Mouse (Mus musculus) CD4-positive, CD25-positive, alpha-beta regulatory T cell, adult 2 months (primary cell): Measurements from ENCODE around the gene Lrwd1.
"Not testable (repeated sequence)": the region's sequence is repeated elsewhere in the genome, so short reads cannot be mapped to it uniquely, and the experiment has no call there.

Experiments
- DNase-seq: peaks from one replicate; pipeline ENCODE4 v3.0.0-alpha.2; 2012; ENCODE audit warnings: low read depth, low spot score

Lrwd1 gene

DNA sequence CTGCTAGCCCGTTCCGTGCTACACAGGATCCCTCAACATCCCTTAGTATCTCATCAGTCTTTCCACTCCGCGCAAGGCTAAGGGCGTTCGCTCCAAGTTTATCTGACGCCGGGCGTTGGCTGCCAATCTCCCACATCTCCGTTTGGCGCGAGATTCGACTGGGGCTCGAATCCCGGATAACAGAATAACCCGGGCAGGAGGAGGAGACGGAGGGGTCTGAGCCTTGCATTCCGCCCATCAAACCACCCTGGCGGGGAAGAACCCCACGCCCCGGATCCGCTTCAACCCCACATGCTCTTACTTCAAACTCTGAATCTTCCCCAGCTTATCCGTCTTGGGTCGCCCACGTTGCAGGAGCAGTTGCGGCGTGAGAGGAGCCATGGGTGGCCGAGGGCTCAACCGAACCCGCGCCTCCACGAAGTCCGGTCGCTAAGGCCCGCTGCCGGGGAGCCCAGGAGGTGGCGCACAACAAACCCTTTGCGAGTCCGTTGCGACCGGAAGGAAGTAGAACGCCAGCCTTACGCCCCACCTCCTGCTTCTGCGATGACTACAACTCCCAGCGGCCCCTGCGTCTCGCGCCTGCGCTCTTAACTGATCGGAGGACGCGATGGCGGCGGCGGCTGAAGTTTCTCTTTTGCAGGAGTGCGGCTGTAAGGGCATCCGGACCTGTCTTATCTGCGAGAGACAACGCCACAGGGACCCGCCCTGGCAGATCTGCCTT, at the start of gene Lrwd1, which contains the start of gene Alkbh4:
TSS of gene Lrwd1 (minus strand) at position 504 of the 721 bp plus-strand sequence.
TSS of gene Alkbh4 (plus strand) at position 576 of the 721 bp plus-strand sequence.
- peak; percentile 98 for DNase-seq

DNA sequence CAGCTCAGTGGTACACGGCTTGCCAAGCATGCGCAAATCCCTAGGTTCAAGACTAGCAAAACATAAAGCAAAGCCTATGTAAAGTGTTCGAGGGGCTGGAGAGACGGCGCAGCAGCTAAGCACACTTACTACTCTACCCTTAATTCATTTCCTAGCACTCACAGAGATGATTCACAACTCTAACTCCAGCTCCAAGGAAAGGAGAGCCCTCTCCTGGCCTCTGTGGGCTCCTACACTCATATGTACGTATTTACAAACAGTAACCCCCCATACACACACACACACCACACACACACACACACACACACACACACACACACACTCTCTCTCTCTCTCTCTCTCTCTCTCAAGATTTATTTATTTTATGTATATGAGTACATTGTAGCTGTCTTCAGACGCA, 47.9 kb upstream of the Lrwd1 start:
- no peak for DNase-seq

DNA sequence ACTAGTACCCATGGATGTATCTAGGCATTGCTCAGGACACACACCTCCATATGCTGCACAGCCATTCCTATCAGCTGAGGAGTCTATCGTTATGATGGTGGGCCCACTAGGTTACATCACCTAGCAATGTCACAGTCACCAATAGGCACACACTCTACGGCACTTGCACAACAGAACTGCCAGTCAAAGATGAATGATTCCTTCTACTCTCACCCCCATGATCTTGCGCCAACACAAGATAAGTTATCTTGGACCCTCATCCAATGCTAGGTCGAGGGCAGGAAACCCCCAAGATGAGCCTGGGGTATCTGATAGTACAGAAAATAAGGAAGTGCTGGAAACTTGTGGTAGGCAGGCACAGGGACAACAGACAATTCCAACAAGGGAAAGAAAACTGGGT, 47.0 kb upstream of the Lrwd1 start:
- no peak for DNase-seq

DNA sequence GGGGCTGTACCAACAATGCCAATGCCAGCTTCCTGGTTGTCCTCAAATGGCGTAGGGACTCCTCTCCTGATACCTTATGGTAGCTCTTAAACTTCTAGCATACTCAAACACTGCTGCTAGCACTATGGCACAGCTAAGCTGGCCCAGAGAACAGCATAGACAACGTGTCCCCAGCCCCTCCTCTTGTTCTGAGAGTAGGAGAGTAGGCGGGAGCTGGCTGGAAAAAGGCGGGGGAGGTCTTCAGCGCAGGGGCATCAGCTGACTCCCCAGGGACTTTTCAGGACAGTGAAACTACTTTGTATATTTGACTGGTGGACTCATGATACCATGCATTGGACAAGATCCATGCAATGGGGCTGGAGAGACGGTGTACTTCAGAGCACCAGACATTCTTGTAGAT, 46.2 kb upstream of the Lrwd1 start:
- DNase-seq: peak; percentile 26

DNA sequence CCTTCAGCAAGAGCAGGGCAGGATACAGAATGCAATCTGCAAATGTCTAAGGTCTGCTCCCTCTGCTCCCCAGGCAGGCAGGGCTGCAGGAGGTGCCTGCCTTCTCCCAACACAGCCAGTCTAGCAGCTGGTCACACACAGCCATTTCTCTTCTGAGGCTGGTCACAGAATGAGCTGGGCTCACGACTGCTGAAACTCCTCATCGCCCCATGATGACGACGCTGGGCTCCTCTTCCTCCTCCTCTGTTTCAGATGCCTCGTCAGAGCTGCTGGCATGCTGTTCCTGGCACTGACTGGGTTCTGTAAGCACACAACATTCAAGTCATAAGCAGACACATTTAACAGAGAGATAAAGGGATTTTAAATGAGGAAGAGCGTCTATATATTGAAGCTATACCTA, 45.3 kb upstream of the Lrwd1 start:
- no peak for DNase-seq

DNA sequence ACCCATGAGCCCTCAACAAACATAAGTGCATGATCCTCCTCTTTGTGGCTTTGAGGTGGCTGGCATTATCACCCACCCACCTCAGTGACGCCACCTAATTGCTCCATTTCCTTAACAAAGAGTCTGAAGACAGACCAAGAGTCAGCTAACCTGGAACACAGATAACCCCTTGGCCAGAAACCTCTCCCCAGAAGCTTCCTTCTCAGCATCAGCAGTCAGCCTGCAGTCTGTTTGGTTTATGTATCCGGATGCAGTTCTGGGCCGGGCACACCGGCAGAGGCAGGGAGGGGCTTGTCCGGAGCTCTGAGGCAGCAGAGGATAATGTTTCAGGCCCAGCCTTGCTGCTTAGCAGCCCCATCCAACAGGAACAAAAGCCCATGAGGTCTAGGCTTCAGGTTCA, 43.7 kb upstream of the Lrwd1 start:
- no peak for DNase-seq

DNA sequence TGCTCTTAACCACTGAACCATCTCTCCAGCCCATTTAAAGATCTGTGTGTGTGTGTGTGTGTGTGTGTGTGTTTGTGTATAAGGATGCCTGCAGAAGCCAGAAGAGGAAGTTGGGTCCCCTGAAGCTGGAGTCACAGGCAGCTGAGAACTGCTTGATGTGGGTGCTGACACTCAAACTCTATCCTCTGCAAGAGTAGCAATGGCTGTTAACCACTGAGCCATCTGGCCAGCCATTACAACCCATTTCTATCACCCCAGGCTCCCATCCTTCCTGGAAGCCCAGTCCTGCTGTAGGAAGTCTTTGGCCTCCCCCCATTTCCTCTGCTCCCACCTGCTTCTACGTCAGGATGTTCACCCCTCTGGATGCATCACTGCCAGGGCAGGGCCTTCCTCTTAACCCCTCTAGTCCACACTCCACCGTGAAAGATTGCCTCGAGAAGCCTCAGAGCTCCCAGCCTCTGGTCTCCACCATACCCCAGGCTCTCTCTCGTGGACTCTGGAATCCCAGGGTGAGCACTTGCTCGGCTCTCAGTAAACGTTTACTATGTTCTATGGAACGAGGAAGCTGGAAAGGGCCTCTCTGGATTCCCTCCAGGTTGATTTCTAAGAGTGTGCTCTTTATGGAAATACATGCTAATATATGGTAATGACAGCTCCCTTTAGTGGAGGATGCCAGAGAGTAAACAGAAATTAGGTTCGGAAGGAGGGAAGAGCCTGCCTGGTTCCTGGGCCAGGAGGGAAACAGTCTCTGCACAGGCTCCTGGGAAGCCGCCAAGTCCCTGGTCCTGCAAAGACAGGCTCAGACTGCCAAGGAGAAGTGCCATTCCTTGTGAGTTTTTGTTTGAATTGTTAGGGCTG, 38.0 kb upstream of the Lrwd1 start:
- peak; percentile 48 for DNase-seq

DNA sequence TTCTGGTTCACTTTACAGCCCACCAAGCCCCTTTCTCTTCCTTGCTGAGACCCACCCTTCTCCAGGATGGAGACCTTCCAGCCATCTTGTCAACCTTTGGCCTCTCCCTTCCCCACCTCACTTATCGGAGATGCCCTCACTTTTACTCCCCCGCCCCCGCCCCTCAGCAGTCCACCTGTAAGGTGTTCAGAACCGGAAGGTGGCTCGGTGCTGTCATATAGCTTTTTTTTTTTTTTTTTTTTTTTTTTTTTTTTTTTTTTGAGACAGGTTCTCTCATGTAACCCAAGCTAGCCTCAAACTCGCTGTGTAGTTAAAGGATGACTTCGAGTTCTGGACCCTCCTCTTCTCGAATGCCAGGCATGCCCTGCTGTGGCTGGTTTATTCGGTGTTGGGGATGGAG, 37.1 kb upstream of the Lrwd1 start:
- DNase-seq: no peak

DNA sequence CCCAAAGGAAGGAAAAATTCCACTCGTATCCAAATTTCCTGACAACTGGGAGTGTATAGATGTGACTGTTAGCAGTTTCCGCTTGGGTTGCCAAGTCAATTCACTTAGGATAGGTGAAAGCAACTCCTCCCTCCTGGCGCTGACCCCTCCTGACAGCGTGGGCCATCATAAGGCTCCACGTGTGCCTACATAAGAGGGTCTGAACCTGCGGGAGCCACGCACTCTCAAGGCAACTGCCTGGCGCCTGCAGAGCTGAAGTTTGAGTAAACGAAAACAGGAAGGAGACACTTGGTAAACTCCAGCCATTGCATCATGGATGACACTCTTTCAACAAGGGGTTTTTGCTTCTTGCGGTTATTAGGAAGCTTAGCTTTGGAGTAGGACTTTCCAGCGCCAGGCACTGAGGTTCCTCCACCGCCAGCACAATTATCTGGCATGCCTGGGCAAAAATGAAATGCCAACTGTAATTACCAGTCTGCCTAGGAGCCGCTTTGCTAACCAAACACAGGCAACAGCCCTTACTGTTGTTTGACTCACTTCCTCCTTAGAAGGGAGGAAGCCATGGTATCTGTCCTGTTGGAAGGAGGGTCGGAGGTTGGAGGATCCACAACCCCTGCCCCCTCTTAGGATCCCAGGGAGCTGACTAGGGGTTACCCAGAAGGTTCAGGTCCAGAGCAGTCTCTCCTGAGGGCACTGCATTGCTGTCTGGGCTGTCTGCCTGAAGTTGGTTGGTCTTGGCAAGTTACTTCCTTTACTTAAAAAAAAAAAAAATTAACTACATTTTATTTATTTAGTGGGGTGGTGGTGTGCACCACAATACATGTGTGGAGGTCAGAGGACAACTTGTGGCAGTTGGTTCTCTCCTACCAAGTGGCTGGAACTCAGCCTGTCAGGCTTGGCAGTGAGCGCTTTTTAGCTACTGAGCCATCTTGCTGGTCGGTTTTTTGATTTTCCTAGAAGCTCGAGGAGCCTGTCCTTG, 35.8 kb upstream of the Lrwd1 start:
- DNase-seq: peak; percentile 70

DNA sequence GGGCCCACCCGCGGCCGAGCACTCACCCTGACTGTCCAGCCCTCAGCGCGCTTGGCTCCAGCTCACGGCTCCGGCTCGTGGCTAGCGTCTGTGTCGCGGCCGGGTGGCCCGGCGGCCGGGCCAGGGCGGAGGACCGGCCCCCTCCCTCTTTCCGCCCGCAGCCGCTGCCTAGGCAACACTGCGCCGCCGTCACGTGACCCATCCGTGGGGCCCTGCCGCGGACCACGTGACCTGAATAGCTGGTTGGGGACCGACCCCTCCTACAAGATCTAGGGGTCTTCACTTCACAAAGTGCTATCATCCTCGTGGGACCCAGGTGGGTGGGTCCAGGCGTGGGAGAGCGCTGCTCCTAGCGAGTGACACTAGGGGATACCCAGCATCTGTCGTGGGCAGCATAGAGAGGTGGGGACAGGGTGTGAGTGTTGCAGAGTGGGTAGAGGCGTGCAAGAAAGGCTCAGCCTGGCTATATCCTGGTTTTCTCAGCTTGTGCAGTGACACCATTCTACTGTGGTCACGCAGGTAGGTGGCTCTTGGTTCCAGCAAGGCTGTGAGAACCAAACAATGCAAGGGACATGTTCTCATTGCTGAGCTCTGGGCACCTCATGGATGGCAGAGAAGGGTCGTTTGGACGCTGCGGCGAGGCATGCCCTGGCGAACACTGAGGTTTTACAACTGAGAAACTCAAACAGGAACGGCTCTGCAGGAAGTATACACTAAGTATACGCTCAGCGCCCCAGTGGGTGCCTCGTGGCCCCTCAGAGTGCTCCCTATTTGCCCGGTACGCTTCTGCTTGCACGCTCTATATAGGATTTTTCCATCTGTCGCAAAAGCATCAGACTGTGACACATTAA, 34.9 kb upstream of the Lrwd1 start, which contains the start of gene Orai2:
TSS of gene Orai2 (minus strand) at position 202 of the 851 bp plus-strand sequence.
- DNase-seq: peak; percentile 89

DNA sequence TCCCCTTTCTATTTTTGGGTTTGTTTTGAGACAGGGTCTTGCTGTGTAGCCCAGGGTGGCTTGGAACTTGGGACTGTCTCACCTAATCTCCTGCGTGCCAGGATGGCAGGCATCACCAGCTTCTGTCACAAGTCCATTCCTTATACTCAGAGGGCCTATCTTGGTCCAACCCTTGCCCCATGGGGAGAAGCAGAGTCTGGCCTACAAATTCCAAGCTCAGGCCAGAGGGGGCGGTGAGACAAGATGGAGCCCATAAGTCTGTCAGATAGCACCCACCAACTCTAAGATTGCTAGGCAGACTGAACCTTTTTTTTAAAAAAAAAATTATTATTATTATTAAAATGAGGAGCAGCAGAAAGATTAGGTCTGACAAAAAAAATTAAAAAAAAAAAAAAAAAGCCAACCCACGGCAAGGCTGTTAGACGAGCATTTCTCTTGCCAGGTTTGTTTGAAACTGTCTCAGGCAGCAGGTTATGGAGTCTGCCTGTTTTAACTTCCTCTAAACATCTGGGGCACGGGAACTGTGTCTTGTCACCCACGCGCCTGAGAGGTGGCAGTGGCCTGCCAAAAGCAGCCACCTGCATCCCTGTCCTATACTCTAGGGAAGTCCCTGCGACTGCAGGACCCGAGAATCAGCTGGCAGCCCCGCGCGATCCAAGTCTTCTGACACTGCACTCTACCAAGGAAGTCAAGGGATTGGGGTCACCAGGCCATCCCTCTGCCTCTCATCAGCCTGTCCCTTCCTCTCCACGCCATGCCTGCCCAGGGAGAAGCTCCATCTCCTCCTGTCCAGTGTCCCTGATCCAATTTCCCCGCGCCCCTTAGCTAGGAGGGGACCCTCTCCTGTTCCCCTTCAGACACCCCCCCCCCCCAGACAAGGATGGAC, 34.0 kb upstream of the Lrwd1 start:
- DNase-seq: peak; percentile 58

DNA sequence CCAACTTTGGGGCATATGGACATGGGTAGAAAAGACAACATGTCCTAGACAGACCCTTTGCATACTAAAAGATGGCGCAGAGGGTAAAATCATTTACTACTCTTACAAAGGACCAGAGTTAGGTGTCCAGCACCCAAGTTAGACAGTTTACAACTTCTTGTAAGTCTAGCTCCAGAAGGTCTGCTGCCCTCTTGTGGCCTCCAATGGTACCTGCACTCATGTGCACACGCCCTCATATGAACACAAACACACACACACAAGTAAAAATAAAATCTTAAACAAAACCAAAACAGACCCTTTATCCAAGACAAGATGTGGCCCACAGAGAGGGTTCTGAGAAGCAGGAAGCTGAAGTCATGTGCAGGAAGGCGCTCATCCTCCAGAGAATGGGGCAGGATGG, 32.2 kb upstream of the Lrwd1 start:
- peak; percentile 56 for DNase-seq

DNA sequence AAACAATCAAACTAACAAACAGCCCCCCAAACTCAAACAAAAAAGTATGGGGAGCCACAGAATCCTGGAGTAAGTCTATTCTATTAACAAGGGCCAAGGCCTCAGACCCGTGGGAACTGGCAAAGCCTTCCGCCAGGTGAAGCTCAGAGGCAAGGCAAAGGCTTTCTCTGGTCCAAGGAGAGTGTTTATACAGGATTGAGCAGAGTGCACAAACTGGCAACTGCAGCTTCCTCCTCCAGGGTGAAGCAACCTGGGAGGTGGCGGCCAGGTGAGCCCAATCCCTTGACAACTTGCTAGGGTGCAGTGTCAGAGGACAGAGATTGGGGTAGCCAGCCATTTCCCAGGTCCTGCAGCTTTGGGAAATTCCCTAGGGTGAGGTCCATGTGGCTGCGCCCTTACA, 31.4 kb upstream of the Lrwd1 start:
- DNase-seq: no peak

DNA sequence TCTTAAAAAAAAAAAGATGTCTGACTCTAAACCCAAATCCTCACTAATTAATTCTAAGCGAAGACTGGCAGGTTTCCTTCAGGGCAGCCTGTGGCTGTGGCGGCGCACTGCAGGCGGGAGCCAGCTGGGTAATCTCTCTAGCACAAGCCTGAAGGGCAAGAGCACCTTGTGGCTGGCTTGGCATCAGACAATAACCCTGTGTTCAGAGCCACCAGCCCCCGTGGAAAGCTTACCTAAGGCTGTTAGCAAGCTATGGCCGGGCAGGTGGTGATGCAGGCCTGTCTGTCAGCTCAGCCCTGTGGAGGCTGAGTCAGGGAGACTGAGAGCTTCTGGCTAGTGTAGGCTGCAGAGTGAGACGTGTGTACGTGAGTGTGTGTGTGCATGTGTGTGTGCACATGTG, 29.4 kb upstream of the Lrwd1 start:
- no peak for DNase-seq

DNA sequence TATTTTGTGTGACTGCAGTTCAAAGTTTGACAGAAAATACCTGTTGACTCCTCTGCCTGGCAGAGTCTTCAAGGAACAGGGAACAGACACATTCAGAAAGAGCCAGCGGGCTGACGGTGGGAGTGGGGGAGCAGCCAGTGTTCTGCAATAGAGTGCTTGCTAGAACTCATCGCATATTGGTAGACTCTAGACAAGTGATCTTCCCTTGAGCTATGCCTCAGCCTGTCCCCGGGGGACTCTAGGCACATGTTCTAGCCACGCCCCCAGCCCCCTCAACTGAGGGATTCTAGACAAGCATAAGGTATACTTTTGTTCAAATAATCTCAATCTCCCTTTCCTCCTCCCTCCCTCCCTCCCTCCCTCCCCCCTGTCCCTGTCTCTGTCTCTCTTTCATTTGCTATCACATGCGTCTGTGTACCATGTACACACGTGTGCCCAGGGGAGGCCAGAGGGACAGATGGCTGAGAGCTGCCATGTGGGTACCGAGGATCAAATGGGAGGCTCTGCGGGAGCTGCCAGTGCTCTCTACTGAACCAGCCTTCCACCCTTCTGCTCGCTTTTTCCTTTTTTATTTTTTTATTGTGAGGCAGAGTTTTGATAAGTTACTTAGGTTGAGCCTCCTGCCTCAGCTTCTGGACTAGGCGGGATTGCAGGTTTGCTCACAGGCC, 28.1 kb upstream of the Lrwd1 start:
- DNase-seq: no peak

DNA sequence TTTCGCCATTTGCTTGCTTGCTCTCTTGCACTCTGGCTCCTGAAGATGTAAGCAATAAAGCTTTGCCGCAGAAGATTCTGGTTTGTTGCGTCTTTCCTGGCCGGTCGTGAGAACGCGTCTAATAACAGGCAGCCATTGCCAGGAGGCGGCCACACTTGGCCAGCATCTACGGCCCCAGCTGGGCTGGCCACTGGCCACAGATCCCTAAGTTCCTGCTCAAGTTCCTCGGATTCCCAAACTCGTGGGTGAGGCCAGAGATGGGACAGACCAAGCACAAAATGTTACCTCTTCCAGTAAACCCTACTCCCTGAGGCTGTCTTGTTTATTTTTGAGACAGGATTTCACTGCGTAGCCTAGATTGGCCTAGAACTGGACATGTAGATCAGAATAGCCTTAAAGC, 24.2 kb upstream of the Lrwd1 start:
- not testable (repeated sequence) for DNase-seq

DNA sequence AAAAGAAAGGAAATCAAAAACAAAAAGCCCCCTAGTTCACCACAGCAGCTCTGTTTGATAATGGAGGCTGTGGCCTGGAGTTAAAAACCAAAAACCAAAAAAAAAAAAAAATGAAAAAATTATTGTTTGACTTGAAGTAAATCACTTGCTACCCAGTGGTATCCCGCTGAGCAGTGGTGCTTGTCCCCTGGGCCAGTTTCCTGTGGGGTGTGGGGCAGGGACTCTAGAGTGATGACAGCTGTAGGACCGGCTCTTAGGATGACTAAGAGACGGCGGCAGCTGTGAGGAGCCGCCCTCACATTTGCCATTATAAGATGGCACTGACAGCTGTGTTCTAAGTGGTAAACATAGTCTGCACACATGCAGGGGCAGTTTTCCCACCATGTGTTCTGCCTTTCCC, 19.5 kb upstream of the Lrwd1 start:
- peak; percentile 33 for DNase-seq

DNA sequence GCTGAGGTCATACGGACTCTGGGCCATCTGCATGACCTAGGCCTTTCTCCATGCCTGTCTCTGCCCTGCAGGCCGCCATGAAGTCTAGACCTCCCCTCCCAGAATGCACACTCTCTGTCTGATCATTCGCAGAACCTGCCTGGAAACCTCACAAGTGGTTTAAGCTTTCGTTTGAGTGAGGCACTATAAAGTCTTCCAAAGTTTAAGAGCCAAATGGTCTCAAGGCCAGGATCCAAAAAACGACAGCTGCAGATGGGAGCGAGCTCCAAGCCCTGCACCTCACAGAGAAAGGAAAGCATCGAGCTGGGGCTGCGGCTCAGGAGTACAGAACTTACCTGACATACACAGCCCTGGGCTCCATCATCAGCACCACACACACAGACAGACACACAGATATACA, 16.5 kb upstream of the Lrwd1 start:
- no peak for DNase-seq

DNA sequence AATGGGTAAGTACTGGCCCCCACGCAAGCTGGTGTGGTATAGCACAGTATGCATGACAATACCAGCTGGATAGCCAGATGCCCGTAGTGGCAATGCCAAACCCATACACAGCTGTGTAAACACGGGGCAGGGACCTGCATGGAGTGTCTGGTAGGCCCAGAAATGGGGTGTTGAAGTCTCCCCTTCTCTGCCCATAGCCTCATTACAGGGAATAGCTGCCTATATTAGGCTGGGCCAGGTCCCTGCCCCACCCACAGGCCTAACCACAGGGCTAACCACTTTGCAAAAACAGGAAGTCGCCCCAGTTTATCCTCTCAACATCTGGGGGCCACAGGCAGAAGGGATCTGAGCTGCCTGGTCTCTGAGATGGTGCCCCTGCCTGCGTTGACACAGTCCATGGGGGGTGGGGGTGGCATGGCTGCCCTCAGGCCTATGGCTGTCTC, 13.3 kb upstream of the Lrwd1 start:
- DNase-seq: peak; percentile 46
